Mouse (Mus musculus) gastrocnemius, adult 2 months (tissue): Measurements from ENCODE around the gene Trim72. TPM values are rescaled to one million over a fixed set of nuclear protein-coding genes. Genes with fewer than 3 reads are reported as not detected.
"Not testable (repeated sequence)": the region's sequence is repeated elsewhere in the genome, so short reads cannot be mapped to it uniquely, and the experiment has no call there.

ENCODE experiments used
- DNase-seq: peaks from one replicate; pipeline ENCODE4 v3.0.0; 2022
- H3K27ac ChIP-seq: fragments of 200-600 bp; 2 replicates; pipeline ENCODE4 v1.8.1; 2022; ENCODE audit warnings: mild to moderate bottlenecking
- H3K4me3 ChIP-seq: fragments of 200-600 bp; 2 replicates; pipeline ENCODE4 v1.8.1; 2022; ENCODE audit warnings: mild to moderate bottlenecking, moderate library complexity
- CTCF ChIP-seq: fragments of 200-600 bp; IDR thresholded peaks from 2 replicates; pipeline ENCODE4 v1.8.1; 2022; ENCODE audit warnings: antibody characterized with exemption, mild to moderate bottlenecking, moderate library complexity
- intact Hi-C: fragments of 180-260 bp; cut with DNase I; formaldehyde crosslinking; loops from one replicate; pipeline ENCODE4 v1.15.1; 2025
- total RNA-seq, 2 experiments: library from RNA; stranded (reverse); gene quantifications; 2 replicates each; pipeline ENCODE4 v1.2.3; 2021

Trim72 gene
- total RNA-seq, 2 experiments from 2014 or later = 186 to 238 TPM

GRCm38 (mm10) chr7:127992488-127993340 lies 11.0 kb upstream of the Trim72 start:
- no peak for TF ChIP-seq CTCF
- intact Hi-C loops = no loop called here
- no peak for DNase-seq
- Histone ChIP-seq H3K4me3 (peak overlapping the region; percentile 61), H3K27ac (peak overlapping the region; percentile 48)

GRCm38 (mm10) chr7:127993341-127993977 lies 10.3 kb upstream of the Trim72 start, which contains the start of gene Pycard:
Gene Pycard (minus strand): TSS chr7:127993867.
- Histone ChIP-seq H3K27ac (peak within 1 kb of the TSS; percentile 48), H3K4me3 (peak within 1 kb of the TSS; percentile 61)
- DNase-seq = peak; percentile 50
- intact Hi-C loops = no loop called here
- TF ChIP-seq CTCF = no peak

GRCm38 (mm10) chr7:127999436-127999835 lies 4.3 kb upstream of the Trim72 start:
- intact Hi-C loops = no loop called here
- no peak for TF ChIP-seq CTCF

DNA sequence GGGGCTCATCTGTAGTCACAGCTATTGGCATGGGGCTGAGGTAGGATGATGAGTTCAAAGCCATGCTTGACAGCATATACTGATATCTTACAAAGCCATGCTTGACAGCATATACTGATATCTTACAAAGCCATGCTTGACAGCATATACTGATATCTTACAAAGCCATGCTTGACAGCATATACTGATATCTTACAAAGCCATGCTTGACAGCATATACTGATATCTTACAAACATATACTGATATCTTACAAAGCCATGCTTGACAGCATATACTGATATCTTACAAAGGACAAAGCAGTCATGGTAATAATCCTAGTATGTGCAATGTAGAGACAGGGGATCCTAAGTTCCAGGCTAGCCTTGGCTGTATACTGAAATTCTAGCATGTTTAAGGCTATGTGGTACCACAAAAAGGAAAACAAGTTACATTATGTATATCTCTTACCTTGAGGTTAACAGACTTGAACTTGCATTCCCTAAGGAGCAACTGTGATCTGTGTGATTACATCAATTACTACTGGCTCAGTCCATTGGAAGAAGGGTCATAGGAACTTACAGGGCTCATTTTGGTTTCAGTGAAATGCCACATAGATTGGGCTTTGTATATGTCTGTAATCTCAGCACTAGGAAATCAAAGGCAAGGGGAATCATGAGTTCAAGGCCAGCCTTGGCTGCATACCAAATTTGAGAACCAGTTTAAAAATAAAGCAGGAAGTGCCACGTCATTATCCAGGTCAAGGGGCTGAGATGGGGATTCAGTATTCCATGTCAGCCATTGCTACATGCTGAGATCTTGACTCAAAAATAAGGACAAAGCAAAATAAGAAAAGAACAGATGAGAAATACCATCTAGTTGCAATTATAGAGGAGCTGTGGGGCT lies 3.4 kb upstream of the Trim72 start:
- Histone ChIP-seq H3K4me3 (no peak overlapping the region), H3K27ac (peak overlapping the region; percentile 71)
- TF ChIP-seq CTCF = no peak
- intact Hi-C loops = no loop called here
- DNase-seq = no peak

More at GRCm38 (mm10) chr7:127999436-127999835, 4.3 kb upstream of the Trim72 start:
- Histone ChIP-seq H3K27ac (no peak overlapping the region), H3K4me3 (no peak overlapping the region)
- no peak for DNase-seq

- intact Hi-C loops = no loop called here
- H3K27ac ChIP-seq = peak overlapping the region; percentile 96
- no peak for DNase-seq
- H3K4me3 ChIP-seq = no peak overlapping the region
- TF ChIP-seq CTCF = no peak
Measured at GRCm38 (mm10) chr7:128003098-128003497, 651 bp upstream of the Trim72 start.

GRCm38 (mm10) chr7:128004150-128004486 lies 369 bp downstream of the Trim72 start:
- intact Hi-C loops = no loop called here
- H3K27ac ChIP-seq = peak overlapping the region; percentile 96
- DNase-seq = no peak
- peak overlapping the region; percentile 82 for H3K4me3 ChIP-seq
- no peak for TF ChIP-seq CTCF

DNA sequence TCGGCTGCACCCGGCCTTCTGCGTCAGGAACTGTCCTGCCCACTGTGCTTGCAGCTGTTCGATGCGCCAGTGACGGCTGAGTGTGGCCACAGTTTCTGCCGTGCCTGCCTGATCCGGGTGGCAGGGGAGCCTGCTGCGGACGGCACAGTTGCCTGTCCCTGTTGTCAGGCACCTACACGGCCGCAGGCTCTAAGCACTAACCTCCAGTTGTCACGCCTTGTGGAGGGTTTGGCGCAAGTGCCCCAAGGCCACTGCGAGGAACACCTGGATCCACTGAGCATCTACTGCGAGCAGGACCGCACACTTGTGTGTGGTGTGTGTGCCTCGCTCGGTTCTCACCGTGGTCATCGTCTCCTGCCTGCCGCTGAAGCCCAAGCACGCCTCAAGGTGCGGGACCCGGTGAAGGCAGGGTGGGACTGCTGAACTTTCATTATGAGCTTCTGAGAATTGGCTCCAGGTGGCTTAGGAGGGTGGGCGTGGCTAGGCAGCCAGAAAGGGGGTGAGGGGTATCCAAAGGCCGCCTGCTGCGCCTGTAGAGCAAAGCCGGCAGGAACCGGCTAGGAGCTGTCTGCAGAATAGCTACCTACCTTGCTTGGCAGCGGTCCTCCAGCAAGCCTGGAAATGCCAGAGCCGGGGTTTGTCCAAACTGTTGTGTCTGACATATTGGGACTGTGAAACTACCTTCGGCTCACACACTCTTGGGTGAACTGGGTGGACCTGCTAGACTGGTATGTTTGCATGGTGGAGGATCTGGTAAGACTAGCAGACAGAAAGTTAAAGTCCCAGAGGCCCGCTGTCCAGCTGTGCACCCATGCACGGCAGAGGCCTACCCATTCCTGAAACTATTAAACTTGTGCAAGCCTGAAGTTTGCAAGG lies 976 bp downstream of the Trim72 start:
- TF ChIP-seq CTCF = no peak
- Histone ChIP-seq H3K27ac (peak overlapping the region; percentile 96), H3K4me3 (peak overlapping the region; percentile 82)
- intact Hi-C loops = no loop called here
- DNase-seq = peak; percentile 85

GRCm38 (mm10) chr7:128006193-128006592 lies 2.4 kb downstream of the Trim72 start:
- peak overlapping the region; percentile 82 for H3K4me3 ChIP-seq
- no peak overlapping the region for H3K27ac ChIP-seq
- DNase-seq = no peak
- no peak for TF ChIP-seq CTCF
- intact Hi-C loops = no loop called here

GRCm38 (mm10) chr7:128009715-128010340 lies 6.1 kb downstream of the Trim72 start:
- Histone ChIP-seq H3K27ac (no peak overlapping the region), H3K4me3 (no peak overlapping the region)
- no peak for TF ChIP-seq CTCF
- intact Hi-C loops = no loop called here
- peak; percentile 29 for DNase-seq

GRCm38 (mm10) chr7:128012136-128012780 lies 8.5 kb downstream of the Trim72 start:
- no peak overlapping the region for H3K4me3 ChIP-seq
- intact Hi-C loops = no loop called here
- no peak for DNase-seq
- H3K27ac ChIP-seq = no peak overlapping the region
- TF ChIP-seq CTCF = no peak

DNA sequence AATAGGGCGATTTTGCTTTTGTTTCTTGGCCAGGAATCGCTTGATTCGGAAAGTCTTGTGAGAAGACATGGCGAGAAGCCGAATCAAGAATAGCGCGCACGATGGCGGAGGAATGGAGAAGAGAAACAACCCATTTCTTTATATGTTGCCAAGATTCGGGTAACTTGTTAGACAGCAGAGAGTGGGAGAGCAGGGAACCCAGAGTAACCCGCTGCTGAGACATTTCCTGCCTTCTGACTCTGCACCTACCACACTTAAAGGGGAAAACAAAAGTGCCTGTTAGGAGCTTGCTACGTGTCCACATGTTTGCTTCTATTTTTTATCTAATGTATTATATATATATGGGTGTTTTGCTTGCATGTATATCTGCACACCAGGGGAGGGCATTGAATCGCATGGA lies 9.4 kb downstream of the Trim72 start:
- Histone ChIP-seq H3K4me3 (no peak overlapping the region), H3K27ac (no peak overlapping the region)
- intact Hi-C loops = no loop called here
- DNase-seq = no peak
- TF ChIP-seq CTCF = no peak

GRCm38 (mm10) chr7:128016134-128016533 lies 12.4 kb downstream of the Trim72 start:
- DNase-seq, H3K4me3 ChIP-seq, intact Hi-C loops: not testable (repeated sequence)
- peak overlapping the region; percentile 63 for H3K27ac ChIP-seq
